Mouse (Mus musculus) kidney, embryonic 14.5 days (tissue): ENCODE measurements at regions not wholly inside any gene's neighbourhood (a gene's known extent, or its start where the extent isn't known, plus 50 kb on each side); places are given as distances from the start of the nearest gene placed in this dataset.

Source experiments
- ATAC-seq: fragments of 200-750 bp; cut with Nextera tagmentation; 2 replicates; pipeline ENCODE4 v1.8.0; 2017; ENCODE audit warnings: moderate number of reproducible peaks, mild to moderate bottlenecking, moderate TSS enrichment, moderate library complexity; ENCODE audit not compliant: low FRiP score, low TSS enrichment
- H3K27ac ChIP-seq: fragments of 300-500 bp; sonication (generic); 2 replicates; pipeline ENCODE4 v1.5.1; 2014; ENCODE audit warnings: low read depth, mild to moderate bottlenecking, low read length, moderate library complexity, mixed read lengths
- H3K27me3 ChIP-seq: fragments of 300-500 bp; sonication (generic); 2 replicates; pipeline ENCODE4 v1.6.1; 2014; ENCODE audit warnings: mild to moderate bottlenecking, low read length; ENCODE audit not compliant: control insufficient read depth, insufficient read depth
- H3K36me3 ChIP-seq: fragments of 300-500 bp; sonication (generic); 2 replicates; pipeline ENCODE4 v1.6.1; 2014; ENCODE audit warnings: low read length, mixed read lengths; ENCODE audit not compliant: control insufficient read depth, insufficient read depth
- H3K4me1 ChIP-seq: fragments of 300-500 bp; sonication (generic); 2 replicates; pipeline ENCODE4 v1.6.1; 2014; ENCODE audit warnings: low read length, mixed read lengths; ENCODE audit not compliant: control insufficient read depth, insufficient read depth
- H3K4me2 ChIP-seq: fragments of 300-500 bp; sonication (generic); replicated peaks from 2 replicates; pipeline ENCODE4 v1.6.1; 2014; ENCODE audit warnings: low read depth, mild to moderate bottlenecking, low read length
- H3K4me3 ChIP-seq: fragments of 300-500 bp; sonication (generic); 2 replicates; pipeline ENCODE4 v1.5.1; 2014; ENCODE audit warnings: mild to moderate bottlenecking, low read length
- H3K9ac ChIP-seq: fragments of 300-500 bp; sonication (generic); 2 replicates; pipeline ENCODE4 v1.6.1; 2014; ENCODE audit warnings: low read depth, mild to moderate bottlenecking, low read length, moderate library complexity
- H3K9me3 ChIP-seq: fragments of 300-500 bp; sonication (generic); 2 replicates; pipeline ENCODE4 v1.6.1; 2016; ENCODE audit warnings: low read length; ENCODE audit not compliant: control insufficient read depth
- WGBS: fragments of 180-500 bp; shearing (Covaris S2); extraction: QIAGEN DNeasy Blood & Tissue Kit; methylation state at CpG from one replicate; pipeline ENCODE4 v1.1.7; 2014; 5-methylcytosine and 5-hydroxymethylcytosine counted together

DNA sequence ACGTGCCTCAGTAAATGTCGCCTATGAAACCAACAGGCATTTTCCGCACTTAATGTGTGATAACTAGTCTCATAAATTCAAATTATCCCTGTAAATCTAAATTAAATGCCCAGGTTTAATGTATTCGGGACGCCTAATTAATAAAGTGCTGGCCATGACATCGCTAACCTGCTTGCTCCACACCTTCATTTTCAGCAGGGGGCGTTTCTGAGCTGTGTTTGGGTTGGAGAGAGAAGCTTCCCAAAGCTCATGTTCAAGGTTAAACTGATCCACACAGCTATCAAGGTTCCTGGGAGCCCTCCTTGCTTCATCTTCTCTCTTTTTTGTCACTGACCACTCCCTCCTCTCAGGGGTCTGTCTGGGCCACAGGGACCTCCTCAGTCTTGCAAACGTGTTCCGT, 359.2 kb downstream of the Ptpru start:
- WGBS: 64% methylated on average over 9 of the region's 9 CpGs
- Histone ChIP-seq H3K27me3 (no peaks in the 10 kb centered on the region), H3K4me1 (peaks cover 5% of the 10 kb centered on the region; the same call in 1 of the 2 replicates), H3K4me2 (no peak overlapping the region), H3K9ac (no peak overlapping the region), H3K9me3 (no peaks in the 10 kb centered on the region), H3K27ac (no peak overlapping the region), H3K4me3 (no peak overlapping the region), H3K36me3 (no peaks in the 10 kb centered on the region)
- ATAC-seq: no peak

DNA sequence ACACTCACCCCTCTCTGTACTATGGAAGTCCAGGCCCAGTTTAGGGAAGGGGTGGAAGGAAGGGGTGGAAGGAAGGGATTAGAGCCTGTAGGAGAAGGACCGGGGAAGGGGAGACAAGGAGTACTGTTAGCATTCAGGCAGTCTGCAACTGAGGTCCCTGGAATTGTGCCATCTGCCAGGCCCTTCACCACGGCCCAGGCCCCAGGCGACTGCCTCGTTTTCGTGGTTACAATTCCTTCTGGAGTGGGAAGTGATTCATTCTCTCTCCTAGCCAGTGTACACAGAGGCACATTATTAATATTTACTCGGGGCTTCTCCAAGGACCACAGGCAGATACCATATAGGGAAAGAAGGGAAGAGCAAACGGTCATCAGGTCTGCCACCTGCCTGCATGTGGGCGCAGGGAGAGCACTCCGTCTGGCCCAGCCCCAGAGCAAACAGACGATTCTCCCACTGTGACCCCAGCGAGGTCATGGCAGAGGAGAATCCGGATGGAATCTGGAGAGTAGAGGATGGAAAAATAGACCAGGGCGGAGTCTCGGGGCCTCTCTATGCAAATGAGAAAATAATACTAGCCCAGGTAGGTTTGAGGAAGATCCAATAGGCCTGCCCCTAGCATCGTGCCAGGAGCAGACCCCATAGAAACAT, 354.0 kb downstream of the Ptpru start:
- H3K4me2 ChIP-seq: no peak overlapping the region
- H3K36me3 ChIP-seq: no peaks in the 10 kb centered on the region
- 66% methylated on average over 15 of the region's 15 CpGs for WGBS
- no peak overlapping the region for H3K27ac ChIP-seq
- no peaks in the 10 kb centered on the region for H3K9me3 ChIP-seq
- no peak overlapping the region for H3K9ac ChIP-seq
- peaks cover 29% of the 10 kb centered on the region for H3K4me1 ChIP-seq
- no peak overlapping the region for H3K4me3 ChIP-seq
- no peak for ATAC-seq
- H3K27me3 ChIP-seq: no peaks in the 10 kb centered on the region

DNA sequence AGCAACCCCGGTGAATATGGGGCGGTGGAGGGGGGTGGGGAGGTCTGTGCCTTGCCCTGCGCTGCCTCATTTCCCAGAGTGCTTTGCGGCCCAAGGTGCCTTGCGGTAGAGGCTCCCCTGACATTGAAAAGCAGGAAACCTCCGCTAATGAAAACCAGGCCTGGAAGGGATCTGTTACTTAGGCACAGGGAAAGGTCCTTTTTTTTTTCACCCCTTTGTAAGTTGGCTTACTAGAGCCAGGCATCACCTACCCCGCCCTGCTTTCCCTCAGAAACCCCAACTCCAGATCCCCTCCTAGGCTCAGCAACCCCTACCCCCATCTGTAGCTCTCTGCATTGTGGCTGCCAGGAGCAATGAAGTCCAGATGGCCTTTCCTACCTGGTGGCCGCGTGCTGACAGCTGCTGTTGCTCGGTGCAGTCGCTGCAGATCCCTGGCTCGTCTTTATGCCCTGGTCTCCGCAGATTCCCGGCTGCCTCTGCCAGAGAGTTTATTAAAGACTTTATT, 353.4 kb downstream of the Ptpru start:
- H3K4me2 ChIP-seq: no peak overlapping the region
- no peak for ATAC-seq
- peaks cover 32% of the 10 kb centered on the region for H3K4me1 ChIP-seq
- WGBS: 54% methylated on average over 14 of the region's 14 CpGs
- H3K4me3 ChIP-seq: no peak overlapping the region
- H3K36me3 ChIP-seq: no peaks in the 10 kb centered on the region
- H3K27ac ChIP-seq: no peak overlapping the region
- H3K27me3 ChIP-seq: no peaks in the 10 kb centered on the region
- no peak overlapping the region for H3K9ac ChIP-seq
- no peaks in the 10 kb centered on the region for H3K9me3 ChIP-seq

DNA sequence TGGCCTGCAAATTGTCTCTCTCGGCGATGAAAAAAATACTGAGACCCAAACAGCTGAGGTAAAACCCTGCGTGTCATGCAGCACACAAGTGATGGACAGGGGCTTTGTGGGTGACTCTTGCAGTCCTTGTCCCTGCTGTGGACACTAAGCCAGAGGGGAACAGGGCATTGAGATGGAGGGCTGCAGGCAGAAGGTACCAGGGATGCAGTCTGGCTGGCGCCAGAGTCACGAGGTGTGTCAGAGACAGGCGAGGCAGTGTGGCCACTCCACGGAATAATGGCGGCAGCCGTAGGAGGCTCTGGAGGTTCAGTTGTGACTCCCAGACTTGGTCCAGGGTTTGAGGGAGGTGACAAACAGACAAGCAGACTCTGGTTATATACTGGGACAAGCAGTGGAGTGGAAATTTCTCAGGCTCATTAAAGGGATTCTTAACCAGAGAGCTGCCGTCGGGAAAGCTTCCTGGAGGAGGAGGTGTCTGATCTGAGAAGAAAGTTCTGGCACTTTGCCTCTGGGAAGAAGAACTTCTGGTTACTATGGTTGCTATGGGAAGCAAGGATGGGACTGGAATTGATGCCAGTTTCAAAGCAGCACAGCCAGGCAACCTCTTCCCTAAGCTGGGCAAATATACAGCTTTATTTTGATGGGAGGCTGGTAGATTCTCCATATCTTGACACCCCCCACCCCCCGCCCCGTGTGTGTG, 352.8 kb downstream of the Ptpru start:
- no peak for ATAC-seq
- no peak overlapping the region for H3K4me2 ChIP-seq
- H3K9ac ChIP-seq: no peak overlapping the region
- H3K36me3 ChIP-seq: no peaks in the 10 kb centered on the region
- no peak overlapping the region for H3K27ac ChIP-seq
- no peaks in the 10 kb centered on the region for H3K27me3 ChIP-seq
- no peaks in the 10 kb centered on the region for H3K9me3 ChIP-seq
- peaks cover 31% of the 10 kb centered on the region for H3K4me1 ChIP-seq
- WGBS: 68% methylated on average over 13 of the region's 13 CpGs
- H3K4me3 ChIP-seq: no peak overlapping the region

DNA sequence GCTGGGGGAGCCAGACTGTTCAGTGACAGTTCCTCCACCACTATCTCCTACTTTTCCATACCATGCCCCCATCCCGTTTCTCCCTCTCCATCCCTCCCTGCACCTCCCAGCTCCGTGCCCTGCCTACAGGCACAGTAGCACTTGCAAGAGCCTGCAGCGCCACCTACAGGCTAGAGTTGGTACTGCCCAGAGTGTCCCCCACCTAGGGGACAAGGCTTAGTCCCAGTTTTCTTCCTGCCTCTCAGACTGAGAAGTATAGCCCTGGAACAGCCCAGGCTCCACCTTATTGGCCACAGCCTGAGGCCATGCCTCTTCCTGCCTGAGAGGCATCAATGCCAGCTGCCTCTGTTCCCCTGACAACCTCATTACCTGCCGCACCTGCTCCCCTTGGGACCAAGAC, 351.3 kb downstream of the Ptpru start:
- H3K27ac ChIP-seq: no peak overlapping the region
- peaks cover 31% of the 10 kb centered on the region for H3K4me1 ChIP-seq
- no peaks in the 10 kb centered on the region for H3K9me3 ChIP-seq
- peak; percentile 15 for ATAC-seq
- H3K36me3 ChIP-seq: no peaks in the 10 kb centered on the region
- no peaks in the 10 kb centered on the region for H3K27me3 ChIP-seq
- no peak overlapping the region for H3K4me2 ChIP-seq
- H3K4me3 ChIP-seq: no peak overlapping the region
- no peak overlapping the region for H3K9ac ChIP-seq
- WGBS: 9% methylated on average over 4 of the region's 4 CpGs

DNA sequence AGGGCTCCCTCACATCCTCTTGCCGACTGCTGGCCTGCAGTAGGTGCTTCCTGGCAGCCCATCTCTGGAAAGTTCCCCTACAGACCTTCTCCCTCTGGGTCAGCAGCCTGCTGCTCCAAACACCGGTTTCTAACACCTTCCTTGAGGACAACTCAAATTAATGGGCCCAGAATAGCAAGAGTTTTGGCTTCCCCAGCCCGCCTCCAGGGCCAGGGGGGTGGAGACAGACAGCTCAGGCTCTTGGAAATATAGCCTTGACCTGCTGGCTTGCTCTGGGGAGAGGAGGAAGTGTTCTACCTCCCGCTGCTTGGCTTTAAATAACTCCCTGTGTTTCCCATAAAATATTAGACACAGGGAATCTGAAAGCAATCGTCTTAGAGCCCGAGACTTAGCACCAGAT, 349.8 kb downstream of the Ptpru start:
- no peak overlapping the region for H3K4me3 ChIP-seq
- 11% methylated on average over 6 of the region's 6 CpGs for WGBS
- peak; percentile 18; the same call in 1 of the 2 replicates for ATAC-seq
- H3K4me1 ChIP-seq: peaks cover 29% of the 10 kb centered on the region
- no peaks in the 10 kb centered on the region for H3K9me3 ChIP-seq
- H3K36me3 ChIP-seq: no peaks in the 10 kb centered on the region
- H3K9ac ChIP-seq: no peak overlapping the region
- H3K27ac ChIP-seq: no peak overlapping the region
- no peak overlapping the region for H3K4me2 ChIP-seq
- no peaks in the 10 kb centered on the region for H3K27me3 ChIP-seq

DNA sequence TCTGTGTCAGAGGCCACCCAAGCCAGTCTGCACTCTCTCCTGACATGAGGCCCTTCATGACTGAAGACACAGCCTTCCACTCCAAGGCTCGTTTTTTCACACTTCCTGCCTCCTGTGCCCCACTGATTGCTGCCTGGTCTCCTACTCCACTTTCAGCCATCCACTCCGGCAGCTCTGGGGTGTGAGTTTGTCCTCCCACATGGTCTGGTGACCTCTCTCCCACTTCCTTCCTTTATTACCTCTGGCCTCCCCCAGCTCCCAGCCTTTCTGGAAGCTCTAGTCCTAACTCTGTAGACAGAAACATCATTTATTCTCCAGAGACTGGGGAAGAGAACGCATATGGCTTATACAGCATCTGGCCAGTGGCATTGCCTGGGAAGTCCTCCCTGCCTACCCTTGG, 349.0 kb downstream of the Ptpru start:
- Histone ChIP-seq H3K9me3 (no peaks in the 10 kb centered on the region), H3K36me3 (no peaks in the 10 kb centered on the region), H3K27ac (peak overlapping the region; percentile 27; the same call in 1 of the 2 replicates), H3K4me1 (peaks cover 28% of the 10 kb centered on the region), H3K4me2 (no peak overlapping the region), H3K9ac (no peak overlapping the region), H3K4me3 (no peak overlapping the region), H3K27me3 (no peaks in the 10 kb centered on the region)
- ATAC-seq: peak; percentile 13; the same call in 1 of the 2 replicates
- 12% methylated on average over 3 of the region's 3 CpGs for WGBS

DNA sequence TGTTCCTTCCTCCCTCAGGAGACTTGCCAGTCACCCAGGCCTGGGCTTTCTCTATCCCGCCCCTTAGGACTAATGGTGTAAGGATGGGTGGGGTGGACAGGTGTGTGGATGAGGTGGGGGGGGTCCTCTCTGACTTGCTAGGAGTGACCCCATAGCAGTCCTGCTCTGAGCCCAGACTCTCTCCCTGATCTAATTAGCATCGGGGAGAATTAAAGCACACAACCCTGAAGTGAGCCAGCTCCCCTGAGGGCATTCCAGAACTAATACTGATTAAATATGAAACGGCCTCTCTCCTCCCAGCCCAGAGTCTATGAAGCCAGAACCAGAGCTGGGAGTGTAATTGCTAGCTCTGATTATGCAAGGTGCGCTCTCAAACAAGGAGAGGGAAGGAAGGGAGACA, 346.1 kb downstream of the Ptpru start:
- ATAC-seq: no peak
- Histone ChIP-seq H3K27me3 (no peaks in the 10 kb centered on the region), H3K4me2 (no peak overlapping the region), H3K36me3 (no peaks in the 10 kb centered on the region), H3K9ac (no peak overlapping the region), H3K4me3 (no peak overlapping the region), H3K27ac (no peak overlapping the region), H3K4me1 (peaks cover 23% of the 10 kb centered on the region), H3K9me3 (no peaks in the 10 kb centered on the region)
- WGBS: 53% methylated on average over 4 of the region's 4 CpGs

DNA sequence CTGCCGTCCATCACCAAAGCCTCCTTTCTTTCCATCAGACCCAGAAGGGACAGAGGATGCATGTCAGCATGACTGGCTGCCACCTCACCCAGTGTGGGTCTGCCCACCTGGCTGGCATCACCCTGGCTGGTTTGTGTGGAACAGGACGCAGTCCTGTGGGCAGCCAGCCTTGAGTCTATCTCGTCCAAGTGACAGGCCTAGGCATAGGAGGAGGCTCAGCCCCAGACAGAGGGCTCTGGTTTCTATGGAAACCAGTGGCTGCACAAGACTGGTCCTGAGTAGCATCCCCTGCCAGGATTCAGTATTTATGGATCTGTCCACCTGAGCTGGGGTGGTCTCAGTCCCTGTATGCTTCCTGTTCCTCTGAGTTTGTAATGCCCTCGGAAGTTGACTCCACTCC, 344.4 kb downstream of the Ptpru start:
- no peaks in the 10 kb centered on the region for H3K9me3 ChIP-seq
- H3K4me1 ChIP-seq: peaks cover 8% of the 10 kb centered on the region
- no peak for ATAC-seq
- H3K4me3 ChIP-seq: no peak overlapping the region
- no peak overlapping the region for H3K9ac ChIP-seq
- no peak overlapping the region for H3K4me2 ChIP-seq
- no peak overlapping the region for H3K27ac ChIP-seq
- no peaks in the 10 kb centered on the region for H3K27me3 ChIP-seq
- WGBS: 57% methylated on average over 4 of the region's 4 CpGs
- no peaks in the 10 kb centered on the region for H3K36me3 ChIP-seq
